Mouse (Mus musculus) forebrain, postnatal 0 days (tissue): ENCODE measurements around the gene Faah. TPM values are rescaled to one million over a fixed set of nuclear protein-coding genes. Genes with fewer than 3 reads are reported as not detected.

Source experiments
- ATAC-seq: fragments of 200-750 bp; cut with Nextera tagmentation; 2 replicates; pipeline ENCODE4 v1.8.0; 2017; ENCODE audit warnings: mild to moderate bottlenecking, moderate library complexity
- DNase-seq: peaks from one replicate; pipeline ENCODE4 v3.0.0-alpha.2; 2015
- H3K27ac ChIP-seq: fragments of 300-500 bp; sonication (generic); 2 replicates; pipeline ENCODE4 v1.5.1; 2014; ENCODE audit warnings: low read depth, mild to moderate bottlenecking, antibody characterized with exemption, low read length, moderate library complexity, mixed read lengths
- H3K27me3 ChIP-seq: fragments of 300-500 bp; sonication (generic); 2 replicates; pipeline ENCODE4 v1.6.1; 2014; ENCODE audit warnings: mild to moderate bottlenecking, low read length, mixed read lengths; ENCODE audit not compliant: insufficient read depth
- H3K36me3 ChIP-seq: fragments of 300-500 bp; sonication (generic); 2 replicates; pipeline ENCODE4 v1.6.1; 2014; ENCODE audit warnings: mild to moderate bottlenecking, moderate library complexity; ENCODE audit not compliant: insufficient read depth
- H3K4me1 ChIP-seq: fragments of 300-500 bp; sonication (generic); 2 replicates; pipeline ENCODE4 v1.6.1; 2014; ENCODE audit warnings: antibody characterized with exemption; ENCODE audit not compliant: insufficient read depth
- H3K4me2 ChIP-seq: fragments of 300-500 bp; sonication (generic); 2 replicates; pipeline ENCODE4 v1.6.1; 2014; ENCODE audit warnings: low read depth, mild to moderate bottlenecking, moderate library complexity
- H3K4me3 ChIP-seq: fragments of 300-500 bp; sonication (generic); 2 replicates; pipeline ENCODE4 v1.5.1; 2014; ENCODE audit warnings: low read depth, low read length, mixed read lengths
- H3K9ac ChIP-seq: fragments of 300-500 bp; sonication (generic); 2 replicates; pipeline ENCODE4 v1.6.1; 2014; ENCODE audit warnings: mild to moderate bottlenecking
- H3K9me3 ChIP-seq: fragments of 300-500 bp; sonication (generic); 2 replicates; pipeline ENCODE4 v1.6.1; 2016; ENCODE audit warnings: low read length
- CTCF ChIP-seq: sonication (generic); IDR thresholded peaks from 2 replicates; pipeline ENCODE4 v1.5.1; 2016; ENCODE audit warnings: antibody characterized with exemption, control low read depth, low read depth
- WGBS: fragments of 180-500 bp; shearing (Covaris S2); extraction: QIAGEN DNeasy Blood & Tissue Kit; methylation state at CpG from one replicate; pipeline ENCODE4 v1.1.7; 2014; 5-methylcytosine and 5-hydroxymethylcytosine counted together
- polyA plus RNA-seq: library from polyadenylated mRNA; unstranded; fragments of >200 nt; fragmentation: Nextera tagmentation; extraction: Ambion mirVana; gene quantifications from 2 replicates; pipeline ENCODE4 v1.2.1, GENCODE M21; 2015
- total RNA-seq: library from RNA; depleted of rRNA; stranded (reverse); fragments of >200 nt; gene quantifications from 2 replicates; pipeline ENCODE4 v1.2.3, GENCODE M21; 2014

Faah gene
- total and polyA plus RNA-seq, 2 experiments from 2014 or later: 25.4 to 42.7 TPM

DNA sequence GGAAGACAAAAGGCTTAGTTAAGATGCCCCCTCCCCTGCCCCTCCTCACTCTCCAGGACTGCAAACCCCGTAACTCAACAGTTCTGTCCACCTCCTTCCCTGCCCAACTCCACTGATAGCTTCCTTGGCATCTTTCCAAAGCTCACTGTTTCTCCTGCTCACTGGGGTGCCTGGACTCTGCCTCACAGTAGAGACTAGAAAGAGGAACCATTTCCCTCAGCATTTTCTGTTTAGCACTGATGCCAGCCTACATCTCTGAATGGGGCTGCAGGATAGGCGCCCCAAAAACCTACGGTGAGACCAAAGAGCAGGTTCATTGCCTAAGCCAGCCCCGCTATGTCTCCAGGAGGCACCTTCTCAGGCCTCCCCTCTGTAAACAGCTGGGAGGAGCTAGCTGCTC, 16.5 kb downstream of the Faah start:
- TF ChIP-seq CTCF: no peak
- no peak overlapping the region for H3K4me2 ChIP-seq
- 69% methylated on average over 4 of the region's 4 CpGs for WGBS
- H3K4me3 ChIP-seq: no peak overlapping the region
- peaks cover 8% of the 10 kb centered on the region; the same call in 1 of the 2 replicates for H3K36me3 ChIP-seq
- H3K4me1 ChIP-seq: no peaks in the 10 kb centered on the region
- no peaks in the 10 kb centered on the region for H3K9me3 ChIP-seq
- H3K9ac ChIP-seq: no peak overlapping the region
- DNase-seq (no peak), ATAC-seq (no peak)
- H3K27ac ChIP-seq: no peak overlapping the region
- H3K27me3 ChIP-seq: no peaks in the 10 kb centered on the region

DNA sequence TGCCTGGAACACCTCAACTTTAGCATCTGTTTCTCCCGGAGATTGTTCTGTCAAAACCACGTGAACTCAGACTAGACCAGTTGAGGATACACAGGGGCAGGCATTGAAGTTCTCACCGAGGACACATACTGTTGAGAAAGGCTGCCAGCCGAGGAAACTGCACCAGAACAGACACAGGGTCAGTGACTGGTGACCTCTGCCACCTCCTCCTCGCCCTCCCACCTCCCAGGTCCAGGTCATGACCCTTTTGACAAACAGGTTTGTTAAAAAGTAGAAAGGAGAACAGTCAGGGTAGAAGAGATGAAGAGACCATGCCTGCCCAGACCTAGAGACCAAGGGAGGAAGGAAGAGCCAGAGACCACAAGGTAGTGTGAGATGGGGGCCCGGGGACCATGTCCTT, 17.1 kb downstream of the Faah start:
- Histone ChIP-seq H3K9me3 (no peaks in the 10 kb centered on the region), H3K4me2 (no peak overlapping the region), H3K4me3 (no peak overlapping the region), H3K27ac (no peak overlapping the region), H3K36me3 (peaks cover 8% of the 10 kb centered on the region; the same call in 1 of the 2 replicates), H3K9ac (no peak overlapping the region), H3K4me1 (no peaks in the 10 kb centered on the region), H3K27me3 (no peaks in the 10 kb centered on the region)
- 63% methylated on average over 6 of the region's 6 CpGs for WGBS
- no peak for ATAC-seq
- TF ChIP-seq CTCF: no peak
- DNase-seq: no peak

DNA sequence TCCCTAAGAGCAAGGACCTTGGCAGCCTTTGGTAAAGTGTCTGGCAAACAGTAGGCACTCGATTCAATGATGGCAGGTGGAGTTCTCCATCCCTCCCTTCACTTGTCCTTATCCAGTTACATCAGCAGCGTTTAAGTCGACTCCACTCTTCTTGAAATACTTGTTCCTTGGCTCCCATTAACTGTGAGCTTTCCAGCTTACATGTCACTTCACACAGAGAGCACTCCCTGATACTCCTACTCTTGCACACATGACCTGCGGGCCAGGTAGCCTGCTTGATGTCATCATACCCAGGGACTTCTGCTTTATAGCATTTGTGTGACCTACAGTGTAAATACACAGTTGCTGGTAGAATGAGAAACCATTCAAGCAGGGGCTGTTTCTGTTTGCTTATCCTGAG, 21.0 kb downstream of the Faah start:
- 84% methylated on average over 4 of the region's 4 CpGs for WGBS
- ATAC-seq (no peak), DNase-seq (no peak)

DNA sequence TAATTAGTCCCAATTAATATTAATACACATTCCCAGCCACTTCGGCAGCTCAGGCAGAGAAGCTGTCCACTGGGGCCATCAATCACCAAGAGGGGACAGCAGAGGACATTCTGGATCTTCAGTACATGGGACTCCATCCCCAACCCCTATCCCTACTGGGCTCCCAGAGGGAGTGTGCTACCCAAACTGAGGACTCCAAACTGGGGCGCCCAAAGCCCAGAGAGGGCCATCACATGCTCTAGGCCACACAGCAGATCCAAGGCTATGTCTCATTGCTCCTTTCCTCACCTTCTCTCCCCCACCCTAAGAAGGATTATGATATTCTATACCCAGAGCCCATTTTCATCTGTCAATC, 22.4 kb downstream of the Faah start:
- no peaks in the 10 kb centered on the region for H3K4me1 ChIP-seq
- ATAC-seq (no peak), DNase-seq (no peak)
- H3K9ac ChIP-seq: no peak overlapping the region
- no peak overlapping the region for H3K4me3 ChIP-seq
- H3K27ac ChIP-seq: no peak overlapping the region
- no peaks in the 10 kb centered on the region for H3K9me3 ChIP-seq
- H3K27me3 ChIP-seq: no peaks in the 10 kb centered on the region
- H3K36me3 ChIP-seq: no peaks in the 10 kb centered on the region; the same call in 1 of the 2 replicates
- TF ChIP-seq CTCF: no peak
- no peak overlapping the region for H3K4me2 ChIP-seq
- WGBS: 56% methylated on average over 2 of the region's 2 CpGs

More for the DNA sequence above, 21.0 kb downstream of the Faah start:
- TF ChIP-seq CTCF: no peak
- no peak overlapping the region for H3K4me2 ChIP-seq
- H3K4me1 ChIP-seq: no peaks in the 10 kb centered on the region
- no peaks in the 10 kb centered on the region; the same call in 1 of the 2 replicates for H3K36me3 ChIP-seq
- no peak overlapping the region for H3K4me3 ChIP-seq
- H3K9ac ChIP-seq: no peak overlapping the region
- H3K27me3 ChIP-seq: no peaks in the 10 kb centered on the region
- no peak overlapping the region for H3K27ac ChIP-seq
- H3K9me3 ChIP-seq: no peaks in the 10 kb centered on the region

DNA sequence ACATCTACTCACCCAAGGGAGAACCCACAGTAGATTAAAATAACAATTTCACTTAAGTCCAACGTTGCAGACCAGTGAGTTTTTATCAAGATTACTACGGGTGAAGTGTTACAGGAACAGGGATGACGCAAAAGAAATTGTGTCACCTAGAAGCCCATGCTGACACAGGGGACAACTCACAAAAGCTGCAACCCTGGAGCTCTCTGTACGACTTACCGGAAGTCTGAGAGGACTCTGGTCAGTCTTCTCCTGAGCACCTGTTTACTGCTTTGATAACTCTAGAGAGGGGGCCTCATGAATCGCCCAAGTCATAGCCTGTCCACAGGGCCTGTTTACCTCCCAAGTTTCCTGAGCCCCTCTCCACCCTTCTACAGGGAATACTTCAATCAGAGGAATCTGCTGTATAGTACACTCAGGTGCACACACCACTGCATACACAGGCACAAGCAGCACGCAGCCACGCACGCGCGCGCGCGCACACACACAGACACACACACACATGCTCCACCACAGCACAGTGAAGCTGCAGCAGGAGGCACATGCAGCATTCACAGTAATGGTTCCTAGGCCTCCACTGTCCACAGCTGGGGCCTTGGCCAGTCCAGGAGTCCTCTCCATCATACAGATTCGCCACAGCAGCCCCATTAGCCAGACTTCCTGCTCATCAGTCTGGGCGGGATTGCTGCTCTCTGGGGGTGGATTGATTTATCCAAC, 22.9 kb downstream of the Faah start:
- H3K4me2 ChIP-seq: no peak overlapping the region
- TF ChIP-seq CTCF: no peak
- WGBS: 88% methylated on average over 16 of the region's 16 CpGs
- H3K4me3 ChIP-seq: no peak overlapping the region
- no peak for DNase-seq
- no peaks in the 10 kb centered on the region for H3K9me3 ChIP-seq
- no peak overlapping the region for H3K9ac ChIP-seq
- H3K4me1 ChIP-seq: no peaks in the 10 kb centered on the region
- H3K36me3 ChIP-seq: no peaks in the 10 kb centered on the region; the same call in 1 of the 2 replicates
- no peak for ATAC-seq
- no peak overlapping the region for H3K27ac ChIP-seq
- no peaks in the 10 kb centered on the region for H3K27me3 ChIP-seq

DNA sequence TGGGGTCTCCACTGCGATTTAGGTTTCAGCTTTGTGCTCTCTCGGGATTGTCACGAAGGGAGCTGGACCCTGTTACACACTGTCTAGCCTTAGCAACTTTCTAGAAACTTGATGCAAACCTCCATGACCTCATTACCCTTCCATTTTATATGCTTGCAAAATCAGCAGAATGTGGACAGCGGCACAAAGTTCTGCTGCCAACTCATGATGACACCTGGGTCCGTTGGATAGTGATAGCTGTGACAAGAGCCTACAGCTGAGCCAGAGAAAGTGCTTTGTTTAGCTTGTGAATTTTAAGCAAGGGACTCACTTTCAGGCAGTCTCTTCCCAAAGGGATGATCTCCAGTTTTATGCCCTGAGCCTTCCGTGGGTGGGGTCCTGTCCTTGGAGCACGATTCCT, 28.3 kb downstream of the Faah start:
- no peak for TF ChIP-seq CTCF
- H3K9ac ChIP-seq: no peak overlapping the region
- DNase-seq (no peak), ATAC-seq (no peak)
- no peak overlapping the region for H3K4me2 ChIP-seq
- WGBS: 84% methylated on average over 7 of the region's 7 CpGs
- no peaks in the 10 kb centered on the region for H3K36me3 ChIP-seq
- H3K27ac ChIP-seq: no peak overlapping the region
- no peaks in the 10 kb centered on the region; the same call in 1 of the 2 replicates for H3K27me3 ChIP-seq
- H3K9me3 ChIP-seq: no peaks in the 10 kb centered on the region
- H3K4me1 ChIP-seq: no peaks in the 10 kb centered on the region
- H3K4me3 ChIP-seq: no peak overlapping the region

DNA sequence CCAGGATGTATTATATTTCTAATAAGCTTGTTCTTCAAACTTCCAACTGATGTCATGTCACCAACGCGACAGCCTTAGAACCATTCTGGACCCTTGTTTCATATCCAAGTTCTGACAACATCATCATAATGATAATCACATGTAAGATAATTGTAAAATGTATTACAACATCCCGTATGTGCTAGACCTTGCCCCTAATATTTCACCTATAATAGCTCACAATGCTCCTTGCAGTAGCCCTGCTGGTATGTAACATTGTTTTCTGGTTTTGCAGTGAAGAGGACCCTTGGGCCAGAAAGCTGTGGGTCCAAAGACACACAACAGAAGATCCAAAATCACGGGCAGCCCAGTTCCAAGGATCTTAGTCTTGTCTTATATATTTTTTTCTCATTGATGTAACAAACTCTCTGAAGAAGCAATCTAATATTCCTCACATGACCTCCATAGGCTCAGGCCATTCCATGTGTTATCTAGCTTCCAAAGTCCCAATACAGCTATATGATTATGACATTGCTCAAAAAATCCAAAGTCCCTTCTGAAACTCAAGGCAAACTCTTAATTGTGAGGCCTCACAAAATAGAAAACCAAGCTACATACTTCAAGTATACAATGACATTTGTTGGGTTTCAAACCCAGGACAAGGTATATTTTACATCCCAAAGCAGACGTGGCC, 29.7 kb downstream of the Faah start:
- ATAC-seq: no peak

More for the DNA sequence above, 29.7 kb downstream of the Faah start:
- 82% methylated on average over 5 of the region's 5 CpGs for whole genome bisulfite sequencing
- Histone ChIP-seq H3K4me2 (no peak overlapping the region), H3K4me1 (no peaks in the 10 kb centered on the region), H3K27me3 (peaks cover 4% of the 10 kb centered on the region), H3K27ac (no peak overlapping the region), H3K9ac (no peak overlapping the region), H3K4me3 (no peak overlapping the region), H3K36me3 (no peaks in the 10 kb centered on the region), H3K9me3 (no peaks in the 10 kb centered on the region)
- TF ChIP-seq CTCF: no peak
- no peak for DNase-seq
